Mouse (Mus musculus): ENCODE data around the gene Asb8.

Asb8 gene

DNA sequence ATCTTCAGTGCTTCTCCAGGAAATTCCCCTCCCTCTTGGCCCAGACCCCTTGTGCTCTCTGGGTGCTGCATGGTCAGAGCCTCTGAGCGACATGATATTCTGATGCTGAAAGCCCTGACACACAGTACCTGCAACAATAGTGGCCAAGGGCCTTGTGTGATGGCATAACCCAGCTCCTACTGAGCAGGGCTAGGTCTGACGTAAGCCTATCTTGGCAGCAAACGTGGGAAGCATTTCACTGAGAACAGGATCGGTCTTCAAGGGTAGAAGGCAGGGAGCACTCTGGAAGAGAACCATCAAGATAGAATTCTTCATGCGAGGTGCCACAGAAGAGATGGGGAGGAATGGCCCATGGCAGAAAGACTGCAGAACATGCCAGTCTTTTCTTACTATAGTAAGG is at the start of gene Asb8:
TSS of gene Asb8 (minus strand) at position 101 of the 400 bp plus-strand sequence.
- no peak for DNase-seq (ENCODE audit: inconsistent age in 2 of 2, low spot score in 1 of 2)

DNA sequence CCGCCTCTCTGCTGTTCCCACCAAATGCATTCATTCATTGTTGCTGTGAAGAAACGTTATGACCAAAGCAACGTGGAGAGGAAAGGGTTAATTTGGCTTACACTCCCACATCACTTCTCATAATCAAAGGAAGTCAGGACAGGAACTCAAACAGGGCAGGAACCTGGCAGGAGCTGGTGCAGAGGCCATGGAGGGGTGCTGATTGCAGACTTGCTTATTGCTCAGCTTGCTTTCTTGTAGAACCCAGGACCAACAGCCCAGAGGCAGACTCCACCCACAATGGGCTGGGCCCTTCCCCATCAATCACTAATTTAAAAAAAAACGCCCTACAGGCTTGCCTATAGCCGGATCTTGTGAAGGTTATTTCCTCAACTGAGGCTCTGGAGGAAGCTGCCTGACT is 48.7 kb upstream of the Asb8 start:
- DNase-seq (ENCODE audit: inconsistent age in 2 of 2, low spot score in 1 of 2): no peak

DNA sequence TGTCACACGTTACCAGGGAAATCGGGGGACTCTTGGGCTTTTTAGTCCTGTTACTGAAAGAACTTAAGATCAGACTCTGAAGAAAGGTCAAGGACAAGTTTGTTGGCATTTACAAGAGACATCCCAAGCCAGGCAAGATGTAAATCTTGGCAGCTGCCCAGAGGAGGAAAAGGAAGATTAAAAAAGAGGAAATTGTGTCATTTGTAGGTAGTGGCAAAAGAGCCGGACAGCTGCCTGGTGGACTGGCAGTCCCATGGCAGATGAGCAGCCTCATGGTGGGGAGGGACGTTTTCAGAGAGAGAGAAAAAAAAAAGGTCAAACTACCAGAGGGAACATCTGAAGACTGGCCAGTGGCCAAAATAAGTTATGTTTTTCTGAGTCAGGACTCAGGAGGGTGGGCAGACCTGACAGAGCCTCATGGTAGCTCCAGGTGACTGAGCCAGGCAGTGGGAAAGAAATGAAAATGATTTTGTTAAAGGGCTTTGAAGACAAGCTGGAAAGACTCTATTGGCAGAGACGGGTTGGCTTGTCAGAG is 48.0 kb upstream of the Asb8 start:
- DNase-seq (ENCODE audit: inconsistent age in 2 of 2, low spot score in 1 of 2): peak; percentile 30 to 66

DNA sequence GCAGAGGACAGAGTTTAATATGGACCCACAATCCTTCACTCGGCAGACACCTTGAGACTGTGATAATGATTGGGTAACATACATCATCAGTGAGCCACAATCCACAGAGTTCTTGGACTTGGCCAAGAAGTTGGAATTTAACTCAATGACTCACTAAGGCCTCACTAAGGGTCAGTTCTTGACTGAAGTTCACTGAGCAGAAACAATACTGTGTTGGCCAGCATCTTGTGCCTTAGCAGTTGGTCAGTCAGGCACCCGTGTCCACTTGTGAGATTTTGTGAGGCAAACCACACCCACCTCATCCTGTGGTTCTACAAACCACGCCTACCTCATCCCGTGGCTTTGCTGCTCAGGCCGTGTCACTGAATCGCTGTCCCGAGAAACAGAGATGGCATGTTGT is 44.3 kb upstream of the Asb8 start:
- DNase-seq (ENCODE audit: inconsistent age in 2 of 2, low spot score in 1 of 2): no peak

DNA sequence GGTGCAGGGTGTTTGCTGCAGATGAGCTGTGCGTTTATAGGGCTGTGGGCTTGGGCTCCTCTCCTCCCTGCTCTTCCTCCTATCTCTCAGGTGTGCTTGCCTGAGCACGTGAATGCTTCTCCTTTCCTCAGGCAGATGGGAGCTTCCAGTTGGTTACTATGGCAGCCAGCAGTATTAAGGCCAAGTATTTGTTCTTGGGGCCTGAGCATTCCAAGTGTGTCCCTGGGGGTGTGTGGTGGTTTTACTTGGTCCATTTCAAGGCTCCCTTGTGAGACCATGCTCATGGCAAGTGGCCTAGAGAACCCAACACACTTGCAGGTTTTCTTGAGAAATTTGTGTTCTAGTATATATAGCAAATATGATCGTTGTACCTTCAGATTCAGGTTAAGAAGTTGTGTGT is 30.0 kb upstream of the Asb8 start, which contains the start of gene Olfr288:
TSS of gene Olfr288 (minus strand) at position 101 of the 400 bp plus-strand sequence.
- no peak for DNase-seq (ENCODE audit: inconsistent age in 2 of 2, low spot score in 1 of 2)

DNA sequence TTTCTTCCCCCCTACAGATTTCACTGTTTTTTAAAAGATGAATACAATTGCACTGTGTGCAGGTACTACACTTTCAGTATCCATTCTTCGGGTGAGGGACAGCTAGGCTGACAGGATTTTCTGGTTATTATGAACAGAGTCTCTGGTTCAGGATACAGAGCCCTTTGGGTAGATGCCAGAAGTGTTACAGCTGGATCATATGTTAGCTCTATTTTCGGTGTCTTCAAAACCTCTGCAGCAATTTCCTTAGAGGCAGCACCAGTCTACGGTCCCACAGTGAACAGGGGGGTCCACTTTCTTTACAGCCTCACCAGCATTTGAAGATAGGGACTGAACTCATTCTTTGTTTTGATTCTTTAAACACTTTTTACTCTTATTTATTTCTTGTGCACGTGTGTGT is 19.0 kb upstream of the Asb8 start:
- DNase-seq (ENCODE audit: inconsistent age in 2 of 2, low spot score in 1 of 2): no peak

DNA sequence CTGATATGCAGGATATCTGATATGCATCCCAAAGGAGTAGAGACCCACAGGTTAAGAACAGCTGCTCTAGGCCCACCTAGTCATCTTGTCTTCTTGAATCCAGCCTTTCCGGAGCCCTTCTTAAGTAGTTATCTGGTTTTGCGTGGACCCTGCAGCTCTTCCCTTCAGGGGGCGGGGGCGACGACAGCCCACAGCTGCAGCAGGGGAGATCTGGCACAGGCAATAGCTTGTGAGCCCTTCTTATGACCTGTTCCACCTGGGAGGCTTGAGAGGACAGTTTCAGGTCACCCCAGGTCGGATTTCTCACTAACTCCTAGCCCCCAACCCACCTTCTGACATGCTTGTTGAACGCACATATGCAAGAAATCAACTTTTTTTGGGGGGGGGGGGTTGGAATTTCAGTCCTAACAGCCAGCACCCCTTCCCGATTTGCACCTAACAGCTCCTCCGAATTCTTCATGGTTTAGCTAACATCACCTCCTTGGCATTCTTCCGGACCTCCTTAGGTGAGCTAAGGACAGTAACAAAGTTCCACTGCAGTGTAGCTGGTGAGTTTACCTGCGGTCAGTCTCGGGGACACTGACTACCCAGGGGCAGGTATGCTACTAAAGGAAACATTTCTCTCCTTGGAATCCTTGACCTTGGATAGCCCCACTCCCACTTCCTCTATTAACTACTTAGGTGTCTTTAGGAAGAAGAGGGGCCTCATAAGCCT is 16.6 kb upstream of the Asb8 start:
- DNase-seq (ENCODE audit: inconsistent age in 2 of 2, low spot score in 1 of 2): no peak

DNA sequence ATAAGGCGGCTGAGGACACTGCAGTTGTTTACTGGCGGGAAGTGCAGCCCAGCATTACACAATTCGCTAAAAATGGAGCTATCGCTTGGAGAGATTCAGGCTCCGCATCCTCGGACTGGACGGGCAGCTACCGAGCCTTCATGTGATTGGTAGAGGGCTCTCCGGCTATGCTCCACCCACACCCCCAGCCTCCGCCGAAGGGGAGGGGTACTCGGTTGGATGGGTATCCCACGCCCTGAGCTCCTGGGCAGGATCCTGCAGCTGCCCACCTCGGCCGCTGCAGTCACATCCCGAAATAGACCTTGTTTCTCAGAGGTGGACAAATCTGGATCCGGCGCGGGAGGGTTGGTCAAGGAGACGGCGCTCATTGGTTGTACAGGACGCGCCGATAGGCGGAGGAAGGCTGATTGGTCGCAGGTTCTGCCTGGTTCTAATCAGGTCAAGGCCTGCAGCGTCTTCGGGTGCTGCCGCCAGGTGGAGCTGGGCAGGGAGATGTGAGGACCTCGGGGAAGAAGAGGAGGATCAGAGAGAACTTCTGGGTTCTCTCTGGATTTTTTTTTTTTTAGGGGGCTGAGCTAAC is 15.8 kb upstream of the Asb8 start:
- DNase-seq (ENCODE audit: inconsistent age in 2 of 2, low spot score in 1 of 2): peak; percentile 95 to 97

DNA sequence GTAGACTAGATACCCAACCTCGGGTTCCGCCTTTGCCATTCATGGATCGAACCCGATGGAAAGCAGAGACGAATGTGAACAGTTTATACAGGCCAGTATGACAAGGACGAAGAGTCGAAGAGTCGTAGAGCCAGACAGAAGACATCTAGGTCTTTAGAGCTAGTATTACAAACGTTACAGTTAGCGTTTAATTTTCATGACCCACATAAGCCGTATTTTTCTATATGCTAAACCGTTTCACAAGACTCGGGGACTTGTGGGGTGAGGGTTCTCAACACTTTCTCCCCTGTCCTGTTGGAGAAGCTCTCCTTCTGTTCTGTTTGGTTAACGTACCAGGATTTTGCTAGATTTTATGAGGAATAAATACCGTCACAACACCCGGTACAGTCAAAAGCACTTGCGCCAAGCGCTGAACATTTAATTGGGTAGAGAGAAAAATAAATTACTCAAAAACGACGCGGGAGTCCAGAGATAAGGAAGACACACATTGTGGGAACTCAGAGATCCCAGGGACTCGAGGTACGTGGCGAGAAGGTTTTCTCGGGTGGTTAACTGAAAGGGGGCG is 15.2 kb upstream of the Asb8 start:
- DNase-seq (ENCODE audit: inconsistent age in 2 of 2, low spot score in 1 of 2): peak in 1 of 2 experiments; percentile 37

DNA sequence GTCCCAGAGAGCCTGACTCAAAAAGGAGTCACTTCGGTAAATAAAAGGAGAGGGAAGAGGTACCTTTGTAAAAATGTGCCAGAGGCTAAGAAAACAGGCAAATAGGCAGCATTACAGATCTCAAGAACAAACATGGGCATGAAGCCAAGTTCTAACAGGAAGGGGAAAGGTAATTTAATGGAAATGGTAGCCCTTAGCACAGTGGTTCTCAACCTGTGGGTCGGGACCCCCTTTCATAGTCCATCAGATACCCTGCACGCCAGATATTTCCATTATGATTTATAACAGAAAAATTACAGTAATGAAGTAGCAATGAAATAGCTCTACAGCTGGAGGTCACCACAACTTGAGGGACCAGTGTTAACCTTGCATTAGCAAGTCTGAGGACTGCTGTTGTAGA is 11.9 kb upstream of the Asb8 start:
- DNase-seq (ENCODE audit: inconsistent age in 2 of 2, low spot score in 1 of 2): no peak

DNA sequence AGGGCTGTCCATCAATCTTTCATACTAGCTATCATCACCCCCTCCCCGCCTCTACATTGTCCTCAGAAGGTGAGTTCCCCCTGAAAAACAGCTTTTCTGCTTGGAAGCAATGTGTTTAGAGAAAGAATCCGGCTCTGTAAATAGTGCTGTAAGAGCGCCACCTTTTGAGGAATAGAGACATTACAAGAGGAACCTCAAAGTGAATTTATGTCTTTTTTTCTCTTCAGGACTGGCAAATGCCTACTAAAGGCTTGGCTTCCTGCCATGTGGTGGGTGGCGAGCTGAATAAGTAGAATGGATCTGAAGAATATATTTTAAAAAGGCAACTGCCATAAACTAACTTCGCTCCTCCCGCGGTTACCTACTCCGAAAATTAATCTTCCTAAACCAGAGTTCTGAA is 8.4 kb upstream of the Asb8 start:
- DNase-seq (ENCODE audit: inconsistent age in 2 of 2, low spot score in 1 of 2): peak in 1 of 2 experiments; percentile 82

DNA sequence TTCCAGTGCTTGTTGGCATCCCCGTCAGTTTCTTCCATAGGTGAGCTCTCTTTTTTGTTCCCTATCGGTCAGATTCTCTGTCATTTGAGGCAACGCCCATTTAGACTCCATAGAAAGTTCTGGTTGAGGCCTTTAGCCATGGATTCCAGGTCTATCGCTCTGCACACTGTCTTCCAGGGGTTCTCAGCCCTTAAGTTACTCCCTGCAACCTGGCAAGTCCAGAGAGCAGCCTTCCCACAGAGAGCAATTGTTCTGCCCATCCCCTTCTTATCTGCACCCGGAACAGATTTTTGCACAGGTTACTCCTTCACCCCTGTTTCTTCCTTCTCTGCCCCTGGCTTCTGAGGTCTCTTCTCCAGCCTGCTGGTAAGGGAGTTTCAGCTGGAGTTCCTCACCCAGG is 6.7 kb upstream of the Asb8 start:
- DNase-seq (ENCODE audit: inconsistent age in 2 of 2, low spot score in 1 of 2): no peak

DNA sequence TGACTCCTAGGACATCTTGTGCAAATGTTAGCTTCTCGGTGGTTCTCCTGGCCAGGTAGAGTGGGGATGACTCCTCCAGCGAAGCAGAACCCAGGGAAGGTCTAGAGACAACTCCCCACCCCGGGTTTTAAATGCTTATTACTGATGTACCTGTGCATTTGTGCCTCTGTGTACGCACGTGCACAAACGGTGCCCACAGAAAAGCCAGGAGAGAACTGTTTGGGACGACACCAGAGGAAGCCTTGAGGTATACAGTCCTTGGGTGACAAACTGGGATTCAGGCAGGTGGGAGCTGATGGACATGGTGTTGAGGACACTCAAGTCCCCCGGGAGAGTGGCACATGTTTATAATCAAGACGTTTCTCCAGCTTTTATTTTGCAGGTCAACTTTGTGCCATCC is 5.5 kb upstream of the Asb8 start:
- no peak for DNase-seq (ENCODE audit: inconsistent age in 2 of 2, low spot score in 1 of 2)

DNA sequence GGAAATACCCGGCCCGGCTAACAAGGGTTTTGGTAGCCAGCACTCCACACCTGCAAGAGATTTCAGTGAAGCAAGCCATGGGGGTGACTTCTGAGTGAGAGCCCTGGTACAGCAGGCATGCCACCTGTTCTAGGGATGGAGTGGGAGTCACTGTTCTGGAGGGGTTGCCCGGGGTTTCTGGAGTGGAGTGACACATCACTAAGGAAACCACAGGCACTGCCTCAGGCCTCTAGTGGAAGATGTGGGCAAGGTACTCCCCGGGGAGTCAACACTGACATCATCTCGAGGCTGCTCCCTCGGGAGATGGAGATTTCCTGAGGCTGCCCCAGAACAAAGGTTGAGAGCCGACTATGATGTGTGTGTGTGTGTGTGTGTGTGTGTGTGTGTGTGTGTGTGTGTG is 4.9 kb upstream of the Asb8 start:
- no peak for DNase-seq (ENCODE audit: inconsistent age in 2 of 2, low spot score in 1 of 2)

DNA sequence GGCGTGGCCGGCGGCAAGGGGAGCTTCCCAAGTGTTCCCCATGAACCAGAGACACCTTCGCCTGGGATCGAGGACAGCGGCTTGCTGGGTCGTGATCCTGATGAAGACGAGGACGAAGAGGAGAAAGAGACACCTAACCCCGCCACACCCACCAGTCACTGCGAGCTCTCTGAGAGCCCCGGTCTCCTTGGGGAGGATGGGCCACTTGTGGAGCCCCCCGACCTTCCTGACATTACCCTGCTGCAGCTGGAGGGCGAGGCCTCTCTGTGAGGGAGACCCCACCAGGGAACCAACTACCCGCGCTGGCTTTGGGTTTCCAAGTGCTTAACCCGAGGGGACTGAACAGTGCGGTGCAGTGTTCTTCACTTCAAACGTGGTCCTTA is 3.2 kb upstream of the Asb8 start:
- DNase-seq (ENCODE audit: inconsistent age in 2 of 2, low spot score in 1 of 2): no peak

DNA sequence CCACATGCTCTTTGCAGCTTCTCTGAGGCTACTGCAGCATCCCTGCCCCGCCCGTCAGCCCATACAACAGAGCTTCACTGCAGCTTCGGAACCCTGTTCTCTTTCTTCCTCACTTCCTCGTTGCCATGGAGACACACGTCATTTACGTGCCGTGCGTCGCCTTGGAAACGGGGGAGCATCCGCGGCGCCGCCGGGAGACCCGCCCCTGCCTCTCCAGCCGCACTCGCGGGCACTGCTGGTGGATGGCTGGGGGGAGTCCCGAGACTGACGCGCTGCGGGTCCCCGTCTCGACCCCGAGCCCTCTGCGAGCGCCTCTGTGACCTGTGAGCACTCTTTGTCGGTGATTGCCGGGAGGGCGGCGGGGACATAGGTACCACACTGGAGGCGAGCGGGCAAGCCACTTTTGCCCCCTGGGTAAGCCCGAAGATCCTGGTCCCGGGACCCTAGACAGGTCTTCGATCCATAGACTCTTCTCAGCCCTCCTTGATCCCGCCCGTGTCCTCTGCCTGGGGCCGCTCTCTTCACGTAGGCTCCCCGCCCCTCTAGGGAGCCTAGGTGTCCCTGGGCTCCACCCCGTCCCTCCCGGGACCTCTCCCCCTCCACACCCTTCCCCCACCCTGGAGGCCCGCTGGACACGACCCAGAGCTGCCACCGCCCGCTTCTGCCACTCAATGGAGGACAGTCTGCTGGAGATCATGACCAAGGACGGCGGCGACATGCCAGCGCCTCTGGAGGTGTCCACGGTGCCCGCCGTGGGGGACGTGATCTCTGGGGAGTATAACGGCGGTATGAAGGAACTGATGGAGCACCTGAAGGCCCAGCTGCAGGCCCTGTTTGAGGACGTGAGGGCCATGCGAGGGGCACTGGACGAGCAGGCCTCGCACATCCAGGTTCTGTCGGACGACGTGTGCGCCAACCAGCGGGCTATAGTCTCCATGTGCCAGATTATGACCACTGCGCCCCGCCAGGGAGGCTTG is 2.5 kb upstream of the Asb8 start:
- peak; percentile 79 to 92 for DNase-seq (ENCODE audit: inconsistent age in 2 of 2, low spot score in 1 of 2)

DNA sequence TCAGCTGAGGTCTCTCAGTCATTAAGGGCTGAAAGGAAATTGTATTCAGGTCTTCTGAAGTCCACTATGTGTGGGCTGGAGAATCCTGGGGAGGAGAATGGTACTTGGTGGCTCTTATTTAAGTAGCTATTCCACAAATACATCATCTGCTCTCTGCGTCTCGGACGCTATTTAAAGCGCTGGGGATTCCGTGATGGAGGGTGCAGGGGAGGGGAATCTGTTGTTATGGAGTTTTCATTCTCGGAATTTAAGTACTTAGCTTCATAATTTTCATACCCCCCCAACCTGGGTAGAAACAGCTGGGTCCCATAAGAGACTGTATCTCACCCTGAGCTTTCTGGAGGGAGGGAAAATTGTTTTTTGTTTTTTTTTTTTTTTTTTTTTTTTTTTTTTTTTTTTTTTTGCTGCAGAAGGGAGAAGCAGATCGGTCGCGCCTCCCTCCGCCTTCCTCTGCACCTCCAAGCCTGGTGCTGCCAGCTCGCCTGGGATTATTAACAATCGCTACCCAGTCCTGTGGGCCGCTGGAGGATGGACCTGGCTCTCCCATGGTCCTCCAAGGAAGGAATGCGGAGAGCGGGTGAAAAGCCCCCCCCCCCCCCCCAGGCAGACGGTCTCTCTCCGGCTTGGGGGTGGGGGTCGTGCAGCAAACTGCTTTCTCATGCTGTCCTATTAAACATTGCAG is 1.7 kb upstream of the Asb8 start, which contains the start of gene Ccdc184:
TSS of gene Ccdc184 (plus strand) at position 196 of the 682 bp plus-strand sequence.
- no peak for DNase-seq (ENCODE audit: inconsistent age in 2 of 2, low spot score in 1 of 2)

DNA sequence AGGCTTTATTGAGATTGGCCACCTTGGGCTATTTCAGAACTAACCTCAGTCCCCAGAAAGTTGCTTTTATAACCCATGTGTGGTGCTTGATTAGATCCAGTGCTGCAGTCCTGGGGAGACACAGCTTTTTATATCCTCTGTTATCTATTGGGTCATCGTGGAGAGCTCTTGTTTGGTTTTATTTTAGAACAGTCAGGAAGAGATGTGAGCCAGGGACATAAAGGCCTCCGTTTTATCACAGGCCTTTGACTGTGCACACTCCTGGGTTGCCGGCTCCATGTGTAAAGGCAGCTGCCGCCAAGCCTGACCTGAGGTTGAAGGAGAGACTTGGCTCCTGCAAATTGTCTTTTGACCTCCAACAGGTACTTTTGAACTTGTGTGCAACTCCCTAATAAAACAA is 2.9 kb downstream of the Asb8 start:
- no peak for DNase-seq (ENCODE audit: inconsistent age in 2 of 2, low spot score in 1 of 2)

DNA sequence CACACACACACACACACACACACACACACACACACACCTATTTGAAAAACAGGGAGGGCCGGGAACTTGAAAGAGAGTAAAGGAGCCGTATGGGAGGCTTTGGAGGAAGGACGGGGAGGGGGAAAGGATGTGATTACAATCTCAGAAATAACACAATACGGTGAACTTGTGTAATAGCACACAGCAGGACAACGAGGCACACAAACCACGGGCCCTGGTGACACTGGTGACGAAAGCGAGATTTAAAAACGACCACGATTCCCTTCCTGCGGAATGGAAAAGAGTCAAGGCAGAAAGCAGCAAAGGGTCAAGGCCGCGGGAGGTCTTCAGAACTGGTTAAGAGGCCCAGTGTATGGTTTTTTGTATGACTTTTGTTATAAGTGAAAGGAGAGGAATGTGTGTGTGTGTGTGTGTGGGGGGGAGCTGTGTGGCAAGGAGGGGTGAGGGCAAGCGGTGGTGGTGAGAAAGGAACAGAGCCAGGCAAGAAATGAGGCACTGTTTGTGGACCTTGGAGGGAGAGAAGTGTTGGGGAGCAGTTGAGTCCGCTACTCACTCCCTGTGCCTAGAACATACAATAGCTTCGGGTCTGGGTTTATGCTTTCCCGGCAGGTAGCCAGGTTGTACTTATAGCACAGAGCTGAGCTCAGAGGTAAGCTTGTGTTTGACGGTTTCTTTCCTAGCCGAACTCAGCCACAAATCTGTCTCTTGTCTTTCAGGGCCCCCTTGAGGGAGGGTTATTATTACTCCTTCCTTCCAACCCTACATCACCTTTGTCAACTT is 4.2 kb downstream of the Asb8 start:
- DNase-seq (ENCODE audit: inconsistent age in 2 of 2, low spot score in 1 of 2): no peak

DNA sequence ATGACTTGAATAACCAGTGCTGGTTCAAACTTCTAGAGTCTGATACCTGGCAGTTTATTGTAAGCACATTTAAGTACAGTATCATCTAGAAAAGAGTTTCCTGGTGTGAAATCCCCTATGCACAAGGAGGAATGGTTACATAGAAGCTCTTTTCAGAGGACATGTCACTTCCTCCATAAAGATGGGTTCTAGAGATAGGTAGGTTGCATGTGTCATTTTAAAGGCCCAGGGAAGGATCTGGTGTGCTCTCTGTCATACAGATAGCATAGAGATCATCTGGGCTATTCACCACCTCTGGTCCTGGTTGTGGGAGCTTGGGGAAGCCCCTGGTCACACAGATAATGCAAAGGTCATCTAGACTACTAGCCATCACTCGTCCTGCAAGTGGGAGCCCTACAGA is 8.2 kb downstream of the Asb8 start:
- DNase-seq (ENCODE audit: inconsistent age in 2 of 2, low spot score in 1 of 2): no peak
